Mouse (Mus musculus): Measurements from ENCODE around the gene Asprv1.

The Asprv1 gene

GRCm38 (mm10) chr6:86615301-86615700, 12.7 kb upstream of the Asprv1 start:
- no peak for DNase-seq (ENCODE audit: low spot score)

DNA sequence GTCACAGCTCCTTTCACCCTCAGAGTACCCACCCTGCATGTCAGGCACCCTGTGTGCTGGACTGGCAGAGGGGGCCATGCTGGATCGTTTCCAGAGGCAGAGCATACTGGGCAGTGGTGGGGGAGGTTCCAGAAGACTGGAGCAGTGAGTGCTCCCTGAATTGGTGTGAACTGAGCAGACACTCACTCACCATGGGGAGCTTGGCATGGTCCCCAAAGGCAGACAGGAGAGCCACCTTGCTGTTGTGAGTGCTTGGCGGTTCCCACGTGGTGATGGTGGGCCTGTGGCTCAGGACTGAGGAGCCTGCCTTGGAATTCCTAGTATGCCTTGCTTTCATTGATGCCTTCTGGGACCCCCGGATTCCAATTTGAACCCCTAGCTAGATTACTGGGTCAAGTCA, 4.8 kb upstream of the Asprv1 start:
- no peak for DNase-seq (ENCODE audit: low spot score)

DNA sequence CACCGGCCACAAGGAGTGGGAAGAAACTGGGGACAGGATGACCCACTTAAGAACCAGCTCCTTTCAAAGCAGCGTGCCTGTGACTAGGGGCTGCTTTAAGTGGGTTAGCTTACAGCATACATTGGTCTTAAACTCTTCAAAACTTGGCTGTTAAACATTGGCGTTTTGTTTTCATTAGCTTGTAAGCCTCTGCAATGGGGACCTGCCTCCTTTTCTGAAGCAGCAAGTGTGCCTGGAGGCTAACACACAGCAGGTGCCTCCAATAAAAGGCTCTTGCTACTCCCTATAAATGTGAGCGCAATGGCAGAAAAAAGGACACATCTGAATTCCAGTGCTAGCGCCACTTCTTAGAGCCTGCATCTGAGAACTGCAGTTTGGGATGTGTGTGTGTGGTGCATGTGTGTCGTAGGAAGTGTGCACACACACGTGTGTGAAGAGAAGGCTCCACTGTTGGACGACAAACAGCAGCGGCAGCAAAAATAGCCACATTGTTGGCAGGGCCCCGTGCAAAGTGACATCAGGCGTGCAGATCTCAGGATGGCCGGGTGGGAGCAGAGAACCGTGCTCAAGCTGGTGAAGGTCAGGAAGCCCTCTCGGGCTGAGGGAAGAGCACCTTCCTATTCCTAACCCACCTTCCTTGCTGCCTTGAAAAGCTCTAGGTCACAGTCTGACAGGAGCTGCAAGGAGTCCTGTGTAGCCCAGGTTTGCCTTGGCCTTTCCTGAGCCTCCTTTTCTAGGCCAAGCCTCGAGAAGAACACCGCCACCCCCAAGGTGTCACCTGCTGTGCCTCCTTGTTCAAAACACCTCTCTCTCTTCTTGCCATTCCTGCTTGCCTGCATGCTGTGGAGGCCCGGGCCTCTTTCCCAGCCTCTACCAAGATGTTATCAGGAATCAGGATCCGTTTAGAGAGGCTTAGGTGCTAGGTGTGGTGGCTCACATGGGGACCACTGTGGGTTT, 3.6 kb upstream of the Asprv1 start:
- no peak for DNase-seq (ENCODE audit: low spot score)

DNA sequence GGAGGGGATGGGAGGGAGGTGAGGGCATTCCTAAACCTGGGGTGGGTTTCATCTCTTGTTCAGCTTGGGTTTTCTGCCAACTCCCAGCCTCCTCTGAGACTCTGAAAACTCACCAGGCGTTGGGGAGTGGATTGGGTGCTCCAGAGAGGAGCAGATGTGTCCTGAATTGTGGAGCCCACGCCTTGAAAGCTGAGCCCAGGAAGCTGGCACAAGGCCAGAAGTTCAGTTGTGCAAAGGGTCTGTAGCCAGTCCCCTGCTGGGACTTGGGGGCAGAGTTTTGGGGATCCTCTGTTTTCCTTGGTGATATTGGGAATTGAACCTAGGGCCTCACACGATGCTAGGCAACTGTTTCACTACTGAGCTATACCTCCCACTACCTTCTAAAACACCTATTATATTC, 2.2 kb downstream of the Asprv1 start:
- no peak for DNase-seq (ENCODE audit: low spot score)

DNA sequence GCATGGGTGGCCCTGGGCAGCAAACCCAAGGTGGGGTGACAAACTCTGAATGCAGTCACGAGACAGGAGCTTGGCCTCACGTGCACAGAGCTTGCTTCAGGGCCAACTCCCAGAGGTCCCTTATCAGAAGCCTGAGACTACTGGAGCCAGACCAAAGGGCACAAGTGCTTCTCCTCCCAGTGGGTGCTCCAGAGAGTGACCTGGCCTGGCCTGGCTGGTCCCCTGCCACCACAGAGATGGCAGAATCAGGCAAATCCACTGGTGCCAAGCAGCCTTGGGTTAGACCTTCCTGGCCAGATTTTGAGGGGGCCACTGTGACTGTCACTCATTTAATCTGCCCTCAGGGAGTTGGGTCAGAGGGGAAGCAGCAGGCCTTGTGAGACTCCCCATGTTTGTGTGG, 8.5 kb downstream of the Asprv1 start:
- peak; percentile 15 for DNase-seq (ENCODE audit: low spot score)

GRCm38 (mm10) chr6:86637171-86637835, 9.3 kb downstream of the Asprv1 start:
- DNase-seq (ENCODE audit: low spot score) = no peak

DNA sequence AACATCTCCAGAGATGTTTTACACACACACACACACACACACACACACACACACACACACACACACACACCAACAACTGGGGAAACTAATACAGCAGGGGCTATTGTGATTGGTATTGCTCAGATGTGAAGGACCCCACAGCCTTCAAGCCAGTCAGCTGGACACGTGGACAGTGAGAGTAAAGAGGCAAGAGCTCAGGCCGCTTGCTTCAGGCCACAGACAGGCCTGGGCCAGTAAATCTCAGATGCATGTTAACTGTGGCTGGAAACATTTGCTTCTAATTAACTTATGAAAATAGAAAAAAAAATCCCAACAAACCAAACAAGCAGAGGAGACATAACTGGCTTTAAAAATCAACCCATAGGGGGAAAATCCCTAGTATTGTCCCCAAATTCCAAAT, 9.9 kb downstream of the Asprv1 start:
- DNase-seq (ENCODE audit: low spot score) = no peak

DNA sequence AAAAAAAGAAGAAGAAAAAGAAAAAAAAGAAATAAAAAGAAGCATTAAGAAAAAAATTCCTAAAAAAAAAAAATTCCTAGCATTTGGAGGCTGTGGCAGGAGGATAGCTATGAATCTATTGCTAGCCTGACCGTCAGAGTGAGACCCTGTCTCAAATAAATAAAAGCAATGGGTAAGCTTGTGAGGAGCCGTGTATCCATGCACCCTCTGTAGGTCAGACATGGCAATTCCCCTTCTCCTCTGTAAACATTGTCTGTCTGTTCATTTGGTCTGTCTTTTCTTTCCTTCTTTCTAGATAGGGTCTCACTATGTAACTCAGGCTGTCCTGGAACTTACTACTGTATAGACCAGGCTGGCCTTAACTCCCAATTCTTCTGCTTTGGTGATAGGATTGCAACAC, 10.5 kb downstream of the Asprv1 start:
- DNase-seq (ENCODE audit: low spot score) = no peak

- DNase-seq (ENCODE audit: low spot score) = no peak
Observed at GRCm38 (mm10) chr6:86639180-86640160, 11.5 kb downstream of the Asprv1 start.

GRCm38 (mm10) chr6:86640161-86640560, 12.2 kb downstream of the Asprv1 start:
- no peak for DNase-seq (ENCODE audit: low spot score)

- DNase-seq (ENCODE audit: low spot score) = no peak
Observed at GRCm38 (mm10) chr6:86640776-86641175, 12.8 kb downstream of the Asprv1 start.

DNA sequence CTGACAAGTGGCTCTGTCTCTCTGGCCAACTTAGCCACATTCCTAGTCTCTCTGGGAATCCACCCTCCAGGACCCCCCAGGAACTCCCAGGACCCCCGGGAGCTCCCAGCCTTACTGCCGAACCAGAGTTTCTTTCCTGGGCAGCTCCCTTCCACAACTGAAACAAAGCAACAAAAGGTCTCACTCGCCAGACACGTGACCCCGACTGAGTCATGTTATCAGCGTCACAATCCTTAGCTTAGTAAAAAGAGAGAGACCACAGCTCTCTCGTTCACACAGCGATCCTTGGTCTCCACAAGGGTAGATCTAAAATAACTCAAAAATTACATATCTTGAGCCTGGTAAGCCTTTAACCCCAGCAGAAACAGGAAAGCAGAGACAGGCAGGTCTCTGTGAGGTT, 13.8 kb downstream of the Asprv1 start:
- no peak for DNase-seq (ENCODE audit: low spot score)

GRCm38 (mm10) chr6:86644775-86645400, 16.9 kb downstream of the Asprv1 start:
- no peak for DNase-seq (ENCODE audit: low spot score)

- no peak for DNase-seq (ENCODE audit: low spot score)
Observed at GRCm38 (mm10) chr6:86645551-86645950, 17.6 kb downstream of the Asprv1 start.

DNA sequence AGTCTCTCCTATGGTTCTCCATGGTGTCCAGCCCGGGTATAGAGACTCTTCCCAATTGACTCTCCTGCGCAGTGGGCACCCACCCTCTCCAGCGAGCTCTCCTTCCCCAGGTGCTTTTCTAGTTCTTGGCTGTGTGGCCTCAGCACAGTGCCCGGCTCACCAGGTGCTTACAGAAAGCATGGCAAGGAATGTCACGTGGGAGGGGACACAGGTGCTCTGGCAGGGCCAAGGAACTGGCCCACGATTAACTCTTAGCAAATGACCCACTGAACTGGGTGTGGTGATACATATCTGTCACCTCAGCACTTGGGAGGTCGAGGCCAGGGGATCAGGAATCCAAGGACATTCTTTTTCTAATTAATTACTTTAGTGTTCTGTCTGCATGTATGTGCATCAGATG, 18.2 kb downstream of the Asprv1 start:
- DNase-seq (ENCODE audit: low spot score) = no peak

DNA sequence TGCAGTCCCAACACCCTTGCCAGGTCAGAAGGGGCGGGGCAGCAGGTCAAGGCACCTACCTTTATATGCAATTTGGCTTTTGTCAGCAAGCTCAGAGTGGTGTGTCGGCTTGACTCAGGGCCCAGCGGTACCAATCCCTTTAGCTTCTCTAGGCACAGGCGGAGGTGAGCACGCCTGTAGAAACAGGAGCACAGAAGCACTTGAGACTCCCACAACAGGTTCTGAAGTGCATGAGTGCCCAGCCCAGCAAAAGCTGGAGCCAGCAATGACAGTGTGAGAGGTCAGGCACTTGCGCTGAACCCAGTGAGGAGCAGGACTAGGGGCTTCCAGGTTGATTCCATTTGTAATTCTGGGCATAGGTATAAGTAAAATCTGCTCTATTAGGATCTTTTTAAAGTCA, 25.1 kb downstream of the Asprv1 start:
- DNase-seq (ENCODE audit: low spot score) = no peak

GRCm38 (mm10) chr6:86654270-86654916, 26.4 kb downstream of the Asprv1 start:
- no peak for DNase-seq (ENCODE audit: low spot score)

GRCm38 (mm10) chr6:86658501-86658900, 30.5 kb downstream of the Asprv1 start:
- no peak for DNase-seq (ENCODE audit: low spot score)

DNA sequence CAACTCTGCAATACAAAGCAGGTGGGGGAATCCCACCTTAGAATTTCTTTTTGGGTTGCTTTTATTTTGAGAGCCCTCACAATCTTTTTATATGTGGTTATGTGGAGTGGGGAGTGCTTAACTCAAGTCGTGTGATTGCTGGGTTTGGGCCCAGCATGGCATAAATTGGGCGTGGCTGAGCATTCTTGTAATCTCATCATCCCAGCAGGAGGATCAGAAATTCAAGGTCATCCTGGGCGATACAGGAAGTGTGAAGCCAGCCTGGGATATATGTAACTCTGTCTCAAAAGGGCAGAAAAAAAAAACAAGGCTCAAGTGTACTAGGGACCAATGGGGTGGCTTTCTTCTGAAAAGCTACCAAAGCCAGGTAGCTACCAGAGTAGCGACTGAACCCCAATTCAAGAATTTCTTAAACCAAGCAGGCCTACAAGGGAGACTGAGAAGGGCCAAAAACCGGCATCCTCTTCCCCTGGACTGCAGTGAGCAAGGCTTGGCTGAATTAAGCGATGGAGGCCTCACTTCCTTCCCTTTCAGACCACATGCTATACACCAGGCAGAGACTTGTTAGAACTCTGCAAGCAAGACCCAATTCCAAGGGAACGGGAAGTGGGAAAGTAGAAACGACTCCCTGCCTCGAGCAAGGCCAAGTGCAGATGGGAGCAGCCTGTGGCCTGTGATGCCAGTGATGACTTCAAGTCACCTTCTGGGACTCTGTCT, 32.4 kb downstream of the Asprv1 start:
- no peak for DNase-seq (ENCODE audit: low spot score)

DNA sequence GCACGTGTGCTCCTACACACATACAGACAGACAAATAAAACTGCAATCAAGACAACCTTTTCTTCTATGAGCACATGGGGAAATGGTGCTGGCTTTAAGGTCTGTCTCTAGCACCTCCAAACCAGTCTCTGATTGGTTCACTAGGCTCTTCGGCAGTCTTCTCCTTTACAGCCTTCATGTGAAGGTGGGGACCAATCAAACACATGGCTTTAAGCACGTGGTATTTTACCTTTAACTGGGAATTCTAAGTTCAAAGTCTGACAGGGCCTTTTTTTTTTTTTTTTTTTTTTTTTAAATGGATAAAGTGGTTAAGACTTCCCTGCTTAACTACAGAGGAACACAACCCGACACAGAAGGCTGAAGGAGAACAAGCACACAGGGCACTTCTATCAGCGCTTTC, 37.1 kb downstream of the Asprv1 start:
- no peak for DNase-seq (ENCODE audit: low spot score)
